Mouse (Mus musculus) thymus, adult 2 months (tissue): ENCODE results near the gene Ppp1r13b.

Source experiments
- CTCF ChIP-seq: fragments of 200-500 bp; IDR thresholded peaks from 2 replicates; pipeline ENCODE4 v1.5.1; 2012; ENCODE audit warnings: mild to moderate bottlenecking, control low read depth, low read length, moderate library complexity, borderline replicate concordance; ENCODE audit not compliant: control insufficient read depth, poor library complexity, insufficient read depth; ENCODE audit errors: extremely low read depth
- POLR2A ChIP-seq: fragments of 200-500 bp; IDR thresholded peaks from 2 replicates; pipeline ENCODE4 v1.6.1; 2012; ENCODE audit warnings: mild to moderate bottlenecking, low read length, control low read depth, moderate library complexity; ENCODE audit not compliant: control insufficient read depth, poor library complexity, insufficient read depth; ENCODE audit errors: extremely low read depth

DNA sequence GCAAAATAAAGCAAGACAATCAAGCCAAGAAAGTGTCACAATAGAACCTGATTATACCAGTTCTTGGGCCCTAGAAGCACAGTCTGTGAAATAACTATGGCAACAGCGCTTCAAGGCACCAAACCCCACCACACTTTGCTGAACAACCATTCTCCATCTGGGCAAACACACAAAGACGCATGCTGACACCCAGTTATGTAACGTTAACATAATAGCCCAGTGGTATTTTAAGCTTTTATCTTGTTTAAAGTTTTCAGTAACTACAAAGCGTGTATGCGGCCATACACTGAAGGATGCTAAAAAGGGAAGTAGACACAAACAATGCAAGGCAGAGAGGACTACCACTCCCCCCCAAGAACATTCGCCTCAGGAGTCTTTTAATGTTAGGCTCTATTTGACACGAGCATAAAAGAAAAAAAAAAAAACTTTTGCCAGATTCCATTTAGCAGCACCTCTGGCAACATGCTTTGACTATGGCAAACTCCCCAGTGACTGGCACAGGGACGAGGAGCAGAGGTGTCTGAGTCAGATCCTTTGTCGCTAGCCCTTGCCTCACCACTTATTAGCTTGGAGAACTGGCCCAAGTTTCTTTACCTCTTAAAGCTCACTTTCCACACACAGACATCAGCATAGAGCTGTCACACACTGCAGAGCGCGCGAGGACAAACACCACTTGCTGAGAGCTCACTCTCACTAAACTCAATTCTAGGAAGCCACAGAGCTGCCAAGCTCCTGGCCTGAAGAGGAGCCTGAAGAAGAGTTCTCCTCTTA is 6.6 kb downstream of the Ppp1r13b start:
- TF ChIP-seq POLR2A (no peak), CTCF (no peak)
